Mouse (Mus musculus) E14TG2a.4 (cell line): Measurements from ENCODE around the gene Plcg1.

Experiments
- CTCF ChIP-seq: conservative IDR thresholded peaks from 2 replicates; pipeline ENCODE4 v1.5.1; 2014; ENCODE audit warnings: low read length
- POU5F1 ChIP-seq: IDR thresholded peaks from 2 replicates; pipeline ENCODE4 v1.6.1; 2014; ENCODE audit warnings: low read length, borderline replicate concordance

- TF ChIP-seq CTCF (no peak), POU5F1 (no peak)
These were observed 39.3 kb downstream of the Plcg1 start for GRCm38 (mm10) chr2:160770409-160770808.
